Comparison of ENCODE assay signal across 31 mouse cellular contexts in the genomic region with DNA sequence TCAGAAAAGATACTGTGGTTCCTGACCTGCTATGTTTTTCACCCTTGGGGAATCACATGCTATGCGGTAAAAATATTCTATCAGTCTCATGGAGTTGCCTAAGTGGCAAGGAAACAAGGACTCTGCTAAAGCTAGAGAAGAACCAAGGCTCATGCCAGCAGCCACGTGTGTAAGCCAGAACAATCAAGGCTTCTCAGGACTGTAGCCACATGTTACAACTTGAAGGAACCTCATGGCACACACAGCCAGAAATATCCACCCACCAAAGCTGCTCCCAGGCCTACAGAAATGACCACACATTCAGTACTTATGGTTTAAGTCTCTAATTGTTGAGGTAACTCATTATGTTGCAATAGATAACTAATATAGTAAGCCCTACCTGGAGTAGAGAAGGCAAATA.
"Had no signal": no experiment of that assay in that cellular context is flagged by ENCODE, and none has a peak within 500 bp of the region (broad histone marks: within the 10 kb centered on the region; RNA-seq: fewer than 3 reads in every experiment).

No protein-coding gene starts in this region.

- H3K27ac ChIP-seq: limb, embryonic 10.5 days; limb, embryonic 12.5 days; limb, embryonic 13.5 days; limb, embryonic 15.5 days; liver, embryonic 12.5 days; liver, embryonic 13.5 days; liver, embryonic 14.5 days; liver, embryonic 15.5 days; lung, embryonic 15.5 days; macrophage; midbrain, embryonic 10.5 days; midbrain, embryonic 12.5 days; midbrain, embryonic 13.5 days; midbrain, embryonic 15.5 days had no signal

- H3K27me3 ChIP-seq: limb, embryonic 12.5 days; limb, embryonic 13.5 days; limb, embryonic 15.5 days; liver, embryonic 12.5 days; liver, embryonic 13.5 days; liver, embryonic 15.5 days; lung, embryonic 15.5 days; megakaryocyte, embryonic 14.5 days; midbrain, embryonic 12.5 days; midbrain, embryonic 13.5 days; midbrain, embryonic 15.5 days had no signal

- H3K4me3 ChIP-seq: limb, embryonic 10.5 days; limb, embryonic 12.5 days; limb, embryonic 13.5 days; limb, embryonic 15.5 days; liver, embryonic 12.5 days; liver, embryonic 13.5 days; liver, embryonic 15.5 days; lung, embryonic 15.5 days; megakaryocyte, embryonic 14.5 days; midbrain, embryonic 10.5 days; midbrain, embryonic 12.5 days; midbrain, embryonic 13.5 days; midbrain, embryonic 15.5 days; myocyte had no signal

- DNase-seq: left cerebral cortex, postnatal 4 days; liver; liver, embryonic 13.5 days; liver, postnatal 0 days; lung, adult 18-20 months; lung, adult 2 months; lung, embryonic 14.5 days; lung, postnatal 10 days; lung, postnatal 14 days; lung, postnatal 36 days; lung, postnatal 4 days; midbrain, embryonic 14.5 days had no signal

- H3K36me3 ChIP-seq: midbrain, embryonic 15.5 days had no signal

- H3K4me2 ChIP-seq: limb, embryonic 12.5 days; limb, embryonic 13.5 days; limb, embryonic 15.5 days; liver, embryonic 11.5 days; liver, embryonic 12.5 days; liver, embryonic 13.5 days; liver, embryonic 15.5 days; lung, embryonic 14.5 days; lung, embryonic 15.5 days; midbrain, embryonic 11.5 days; midbrain, embryonic 12.5 days; midbrain, embryonic 13.5 days; midbrain, embryonic 15.5 days had no signal

- H3K9ac ChIP-seq: limb, embryonic 12.5 days; limb, embryonic 13.5 days; limb, embryonic 15.5 days; liver, embryonic 12.5 days; liver, embryonic 13.5 days; liver, embryonic 14.5 days; liver, embryonic 15.5 days; liver, postnatal 0 days; lung, embryonic 14.5 days; lung, embryonic 15.5 days; midbrain, embryonic 12.5 days; midbrain, embryonic 13.5 days; midbrain, embryonic 15.5 days had no signal

- ATAC-seq: liver, embryonic 12.5 days; liver, postnatal 0 days; lung, postnatal 0 days; midbrain, embryonic 13.5 days; midbrain, embryonic 15.5 days; midbrain, embryonic 16.5 days had no signal

- H3K9me3 ChIP-seq: limb, embryonic 10.5 days; limb, embryonic 12.5 days; limb, embryonic 13.5 days; limb, embryonic 15.5 days; liver, embryonic 12.5 days; liver, embryonic 13.5 days; liver, embryonic 15.5 days; lung, embryonic 15.5 days; megakaryocyte, embryonic 14.5 days; midbrain, embryonic 10.5 days; midbrain, embryonic 12.5 days; midbrain, embryonic 13.5 days; midbrain, embryonic 15.5 days had no signal

- H3K4me1 ChIP-seq: limb, embryonic 10.5 days; limb, embryonic 12.5 days; limb, embryonic 13.5 days; limb, embryonic 15.5 days; liver, embryonic 12.5 days; liver, embryonic 13.5 days; liver, embryonic 15.5 days; lung, embryonic 15.5 days; megakaryocyte, embryonic 14.5 days; midbrain, embryonic 10.5 days; midbrain, embryonic 12.5 days; midbrain, embryonic 13.5 days; midbrain, embryonic 15.5 days had no signal
